In the genomic region with DNA sequence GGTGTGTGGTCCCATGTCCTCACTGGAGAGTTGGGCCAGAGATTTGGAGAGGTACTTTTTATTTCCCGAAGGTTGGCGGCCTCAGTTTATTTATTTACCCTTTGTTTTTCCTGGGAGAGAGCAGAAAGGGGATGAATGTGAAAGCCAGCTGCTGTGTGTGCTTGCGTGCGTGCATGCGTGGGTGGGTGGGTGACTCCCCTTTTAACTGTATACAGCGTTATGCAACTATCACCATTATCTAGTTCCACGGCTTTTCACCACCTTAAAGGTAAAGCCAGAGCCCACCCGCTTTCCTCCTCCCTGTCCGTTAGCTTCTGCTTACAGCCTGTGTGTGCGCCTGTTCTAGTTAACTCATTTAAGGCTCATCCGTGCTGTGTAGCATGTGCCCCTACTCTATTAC, we compare ENCODE assay signal across 8 mouse cellular contexts. TPM values are rescaled to one million over a fixed set of nuclear protein-coding genes. Genes with fewer than 3 reads are reported as not detected.
DNase-seq lines count a peak whose midpoint lies in the region; ATAC-seq and TF ChIP-seq lines count a peak whose summit lies in the region.
"Had no signal": no experiment of that assay in that cellular context is flagged by ENCODE, and none has a peak within 500 bp of the region (broad histone marks: within the 10 kb centered on the region; RNA-seq: fewer than 3 reads in every experiment).

No protein-coding gene starts in this region.

- H3K27me3 ChIP-seq in lung, postnatal 0 days (replicated peaks; ENCODE audit: insufficient read depth, low read length) = no peaks in the 10 kb centered on the region
- H3K27me3 ChIP-seq in forebrain, embryonic 14.5 days (replicated peaks; ENCODE audit: control insufficient read depth, insufficient read depth, low read length) = no peaks in the 10 kb centered on the region
- H3K27me3 ChIP-seq in limb, embryonic 15.5 days = no peaks in the 10 kb centered on the region
- H3K27me3 ChIP-seq in stomach, embryonic 15.5 days (replicated peaks) = no peaks in the 10 kb centered on the region

- TF ChIP-seq CTCF in lung, postnatal 0 days (IDR thresholded peaks at IDR 0.05) = no peak

- H3K9ac ChIP-seq in lung, postnatal 0 days (replicated peaks; ENCODE audit: low read depth) = no peak overlapping the region
- peak overlapping the region; percentile 88; the same call in 1 of the 2 replicates for H3K9ac ChIP-seq in forebrain, embryonic 14.5 days (ENCODE audit: low read length)
- H3K9ac ChIP-seq in limb, embryonic 15.5 days = 0 out of 2 replicates have a peak overlapping the region, but pooled peaks have one; percentile 15
- 0 out of 2 replicates have a peak overlapping the region, but pooled peaks have one; percentile 80 for H3K9ac ChIP-seq in stomach, embryonic 15.5 days

- TF ChIP-seq EP300 in lung, postnatal 0 days (IDR thresholded peaks at IDR 0.05) = no peak

- no peak for DNase-seq in lung, postnatal 0 days (ENCODE audit: low spot score)
- no peak for DNase-seq in lung, adult 18-20 months
- no peak for DNase-seq in forebrain, embryonic 14.5 days (ENCODE audit: low spot score)
- no peak for DNase-seq in Muller cell, postnatal 12 days (ENCODE audit: inconsistent ontology term)
- no peak for DNase-seq in layer of hippocampus, adult 9-11 months
- DNase-seq: right cerebral cortex, postnatal 4 days had no signal

- H3K4me2 ChIP-seq in lung, postnatal 0 days (replicated peaks; ENCODE audit: low read depth, low read length) = peak overlapping the region; percentile 99; the same call in 1 of the 2 replicates
- H3K4me2 ChIP-seq in forebrain, embryonic 14.5 days (ENCODE audit: low read length) = peak overlapping the region; percentile 86
- peak overlapping the region; percentile 86 for H3K4me2 ChIP-seq in limb, embryonic 15.5 days
- peak overlapping the region; percentile 77 for H3K4me2 ChIP-seq in stomach, embryonic 15.5 days

- no peaks in the 10 kb centered on the region for H3K9me3 ChIP-seq in lung, postnatal 0 days (ENCODE audit: low read length)
- H3K9me3 ChIP-seq in forebrain, embryonic 14.5 days (replicated peaks; ENCODE audit: control insufficient read depth, low read length) = no peaks in the 10 kb centered on the region
- no peaks in the 10 kb centered on the region for H3K9me3 ChIP-seq in limb, embryonic 15.5 days
- H3K9me3 ChIP-seq in stomach, embryonic 15.5 days = no peaks in the 10 kb centered on the region

- no peaks in the 10 kb centered on the region for H3K36me3 ChIP-seq in lung, postnatal 0 days (ENCODE audit: insufficient read depth, low read length)
- no peaks in the 10 kb centered on the region; the same call in none of the 2 replicates for H3K36me3 ChIP-seq in forebrain, embryonic 14.5 days (ENCODE audit: control insufficient read depth, insufficient read depth, low read length)
- no peaks in the 10 kb centered on the region for H3K36me3 ChIP-seq in limb, embryonic 15.5 days
- H3K36me3 ChIP-seq in stomach, embryonic 15.5 days = 0 out of 2 replicates have a peak, but pooled peaks cover 4% of the 10 kb centered on the region

- no peak overlapping the region for H3K4me3 ChIP-seq in lung, postnatal 0 days (ENCODE audit: low read depth, low read length)
- peak overlapping the region; percentile 90 for H3K4me3 ChIP-seq in forebrain, embryonic 14.5 days (ENCODE audit: low read depth, low read length)
- peak overlapping the region; percentile 96; the same call in 1 of the 2 replicates for H3K4me3 ChIP-seq in limb, embryonic 15.5 days
- H3K4me3 ChIP-seq in stomach, embryonic 15.5 days (replicated peaks) = peak overlapping the region; percentile 94; the same call in 1 of the 2 replicates

- H3K27ac ChIP-seq in lung, postnatal 0 days (ENCODE audit: low read length) = no peak overlapping the region
- no peak overlapping the region for H3K27ac ChIP-seq in forebrain, embryonic 14.5 days (ENCODE audit: low read depth, low read length)
- no peak overlapping the region for H3K27ac ChIP-seq in limb, embryonic 15.5 days
- H3K27ac ChIP-seq in stomach, embryonic 15.5 days = no peak overlapping the region

- peaks cover 16% of the 10 kb centered on the region; the same call in 1 of the 2 replicates for H3K4me1 ChIP-seq in lung, postnatal 0 days (ENCODE audit: insufficient read depth, low read depth, low read length)
- H3K4me1 ChIP-seq in forebrain, embryonic 14.5 days (ENCODE audit: control insufficient read depth, insufficient read depth, low read length) = peaks cover 15% of the 10 kb centered on the region
- peaks cover 35% of the 10 kb centered on the region for H3K4me1 ChIP-seq in limb, embryonic 15.5 days
- H3K4me1 ChIP-seq in stomach, embryonic 15.5 days = peaks cover 28% of the 10 kb centered on the region

- no peak for ATAC-seq in lung, postnatal 0 days
- ATAC-seq in forebrain, embryonic 14.5 days = no peak
- ATAC-seq in limb, embryonic 15.5 days (ENCODE audit: insufficient number of reproducible peaks, low FRiP score, low TSS enrichment, low read depth) = no peak
- ATAC-seq in stomach, embryonic 15.5 days (ENCODE audit: insufficient read depth, low FRiP score, low read depth) = no peak

- 73% methylated on average over 11 of the region's 11 CpGs for WGBS in lung, postnatal 0 days
- WGBS in forebrain, embryonic 14.5 days = 71% methylated on average over 11 of the region's 11 CpGs
- WGBS in limb, embryonic 15.5 days = 80% methylated on average over 11 of the region's 11 CpGs
- 63% methylated on average over 11 of the region's 11 CpGs for WGBS in stomach, embryonic 15.5 days

RNA-seq across cellular contexts. Expression of a gene that starts 1.7 kb away (rescaled TPM):
- 35.1 and 37.6 TPM in 2 replicates for polyA plus RNA-seq in lung, postnatal 0 days (2015; fragmentation: Nextera tagmentation; extraction: Ambion mirVana)
- 44.4 and 49.0 TPM in 2 replicates for polyA plus RNA-seq in forebrain, embryonic 14.5 days (2014; fragmentation: Nextera tagmentation; extraction: Ambion mirVana)
- 52.4 and 56.7 TPM in 2 replicates for polyA plus RNA-seq in limb, embryonic 15.5 days (2015; fragmentation: Nextera tagmentation; extraction: Ambion mirVana)
- polyA plus RNA-seq in stomach, embryonic 15.5 days (2015; fragmentation: Nextera tagmentation; extraction: Ambion mirVana) = 48.6 and 53.1 TPM in 2 replicates

RNA-seq across cellular contexts. Expression of a gene that starts 50.0 kb away (rescaled TPM):
- 151 and 170 TPM in 2 replicates for polyA plus RNA-seq in lung, postnatal 0 days (2015; fragmentation: Nextera tagmentation; extraction: Ambion mirVana)
- polyA plus RNA-seq in forebrain, embryonic 14.5 days (2014; fragmentation: Nextera tagmentation; extraction: Ambion mirVana) = 114 and 125 TPM in 2 replicates
- polyA plus RNA-seq in limb, embryonic 15.5 days (2015; fragmentation: Nextera tagmentation; extraction: Ambion mirVana) = 153 and 171 TPM in 2 replicates
- 142 and 144 TPM in 2 replicates for polyA plus RNA-seq in stomach, embryonic 15.5 days (2015; fragmentation: Nextera tagmentation; extraction: Ambion mirVana)

RNA-seq across cellular contexts. Expression of a gene that starts 52.1 kb away (rescaled TPM):
- polyA plus RNA-seq in lung, postnatal 0 days (2015; fragmentation: Nextera tagmentation; extraction: Ambion mirVana) = 2.7 and 2.8 TPM in 2 replicates
- polyA plus RNA-seq in forebrain, embryonic 14.5 days (2014; fragmentation: Nextera tagmentation; extraction: Ambion mirVana) = 2.5 and 2.6 TPM in 2 replicates
- polyA plus RNA-seq in limb, embryonic 15.5 days (2015; fragmentation: Nextera tagmentation; extraction: Ambion mirVana) = 4.7 and 5.5 TPM in 2 replicates
- polyA plus RNA-seq in stomach, embryonic 15.5 days (2015; fragmentation: Nextera tagmentation; extraction: Ambion mirVana) = 5.9 and 7.5 TPM in 2 replicates

RNA-seq across cellular contexts. Expression of a gene that starts 52.3 kb away (rescaled TPM):
- polyA plus RNA-seq in lung, postnatal 0 days (2015; fragmentation: Nextera tagmentation; extraction: Ambion mirVana) = 14.4 and 16.5 TPM in 2 replicates
- polyA plus RNA-seq in forebrain, embryonic 14.5 days (2014; fragmentation: Nextera tagmentation; extraction: Ambion mirVana) = 93.8 and 128 TPM in 2 replicates
- 19.2 and 20.1 TPM in 2 replicates for polyA plus RNA-seq in limb, embryonic 15.5 days (2015; fragmentation: Nextera tagmentation; extraction: Ambion mirVana)
- polyA plus RNA-seq in stomach, embryonic 15.5 days (2015; fragmentation: Nextera tagmentation; extraction: Ambion mirVana) = 23.4 and 25.4 TPM in 2 replicates
